Mouse (Mus musculus): ENCODE data around the gene Otud5.

DNA sequence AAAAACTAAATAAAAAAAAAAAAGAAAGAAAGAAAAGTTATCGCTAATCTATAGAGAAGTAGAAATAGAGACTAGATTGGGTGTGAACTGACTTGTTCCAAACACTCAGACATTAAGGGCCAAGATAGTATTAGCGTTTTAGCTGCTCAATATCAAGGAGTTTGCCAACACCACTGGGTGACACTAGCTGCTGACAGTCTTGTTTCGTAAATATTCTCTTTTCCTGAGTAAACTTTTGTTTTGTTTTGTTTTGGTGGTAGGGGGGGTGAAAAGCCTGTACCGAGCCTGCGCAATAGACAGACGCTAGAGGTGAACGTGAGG, 362 bp upstream of the Otud5 start:
- no peak for TF ChIP-seq CTCF (IDR thresholded peaks at IDR 0.05; ENCODE audit: insufficient read depth, low read length)
- TF ChIP-seq POLR2A (IDR thresholded peaks at IDR 0.05; ENCODE audit: borderline replicate concordance, extremely low read depth, low read depth, low read length), result no peak

All from lung, adult 2 months (tissue).